Mouse (Mus musculus) retina, postnatal 7 days (tissue): ENCODE measurements at regions not wholly inside any gene's neighbourhood (a gene's known extent, or its start where the extent isn't known, plus 50 kb on each side); places are given as distances from the start of the nearest gene placed in this dataset.

Source experiments
- DNase-seq: peaks from one replicate; pipeline ENCODE4 v3.0.0-alpha.2; 2012; ENCODE audit warnings: low read depth, low spot score

GRCm38 (mm10) chr2:137827814-137828374, 428.5 kb upstream of the Btbd3 start:
- no peak for DNase-seq

- DNase-seq, result no peak
Measured at GRCm38 (mm10) chr2:137821344-137821916, 434.9 kb upstream of the Btbd3 start.

DNA sequence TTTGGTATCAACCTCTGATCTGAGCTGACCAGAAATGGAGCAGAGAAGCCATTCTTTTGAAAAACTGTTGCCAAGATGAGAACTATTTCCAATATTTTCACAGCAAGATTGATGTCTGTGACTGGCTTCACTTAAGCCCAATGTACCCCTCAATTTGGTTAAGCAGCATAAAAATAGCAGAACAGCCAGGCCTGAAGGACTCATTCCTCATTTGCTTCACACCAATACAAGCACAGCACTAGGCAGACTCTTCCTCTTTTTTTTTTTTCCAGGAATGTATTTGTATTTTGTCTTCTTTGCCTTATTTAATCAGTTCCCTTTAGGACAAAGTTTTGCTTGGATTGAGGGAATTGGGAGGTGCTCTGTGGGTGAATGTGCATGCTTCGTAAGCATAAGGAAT, 441.4 kb upstream of the Btbd3 start:
- DNase-seq, result no peak

DNA sequence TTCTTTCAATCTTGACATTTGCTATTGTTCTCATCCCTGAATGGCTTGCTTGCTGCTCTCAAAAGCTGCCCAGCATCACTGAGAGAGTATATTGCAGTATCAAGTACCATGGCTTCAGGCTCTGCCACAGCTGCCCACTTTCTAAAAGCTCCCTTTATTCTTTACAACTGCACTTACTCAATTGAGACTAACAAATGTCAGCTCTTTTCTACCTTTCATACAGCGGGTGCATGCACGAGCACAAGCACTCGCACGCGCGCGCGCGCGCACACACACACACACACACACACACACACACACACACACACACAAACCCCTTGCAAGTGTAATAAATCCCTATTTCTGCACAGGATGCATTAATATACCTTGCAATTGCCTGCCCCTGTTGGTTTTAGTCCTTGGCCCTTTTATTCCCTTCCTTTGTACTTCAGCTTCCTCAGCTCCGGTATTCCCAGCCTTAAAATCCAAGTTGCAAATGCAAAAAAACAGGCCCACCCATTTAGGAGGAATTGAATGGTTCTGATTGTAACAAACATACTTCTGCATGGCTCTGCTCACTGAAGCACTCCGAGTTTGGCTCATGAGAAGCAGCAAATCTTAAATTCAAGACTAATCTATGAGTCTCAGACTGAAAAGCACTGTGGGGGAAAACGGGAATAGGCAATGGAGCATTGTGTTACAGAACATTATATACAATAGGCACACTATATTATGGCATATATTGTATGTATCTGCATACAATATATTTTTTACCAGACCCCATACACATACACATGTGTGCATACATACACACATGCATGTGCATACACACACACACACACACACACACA, 447.7 kb upstream of the Btbd3 start:
- no peak for DNase-seq

DNA sequence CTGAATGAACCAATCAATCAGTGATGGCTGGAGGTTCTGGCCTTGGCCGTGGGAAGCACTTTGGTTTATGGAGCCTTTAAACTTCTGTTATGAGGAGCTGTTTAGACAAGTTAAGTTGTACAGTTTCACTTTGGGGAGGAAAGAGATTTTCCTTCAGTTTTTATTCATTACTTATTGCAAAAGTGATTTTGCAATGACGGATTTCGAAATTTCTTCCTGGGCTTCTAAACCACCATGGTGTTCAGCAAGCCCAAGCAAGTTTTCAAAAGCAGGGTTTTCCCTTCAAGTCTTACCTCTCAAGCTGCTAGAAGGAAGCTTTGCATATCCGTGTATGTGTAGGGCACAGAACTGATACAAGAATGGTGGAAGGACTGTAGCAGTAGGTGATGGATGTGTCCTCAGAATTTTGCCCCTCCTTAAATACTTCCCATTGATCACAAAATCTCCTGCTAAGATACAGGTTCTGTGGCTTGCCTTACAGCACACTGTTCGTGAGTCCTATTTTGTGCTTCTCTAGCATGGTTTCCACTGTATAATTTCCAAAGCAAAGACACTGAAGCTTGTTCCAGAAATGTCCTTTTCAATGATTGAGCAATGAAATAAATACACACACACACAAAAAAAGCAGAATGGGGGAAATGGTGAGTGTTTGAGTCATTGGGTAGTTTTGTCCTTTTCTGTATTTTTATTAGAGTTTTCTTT, 448.6 kb upstream of the Btbd3 start:
- DNase-seq, result no peak

GRCm38 (mm10) chr2:137794841-137795240, 461.5 kb upstream of the Btbd3 start:
- no peak for DNase-seq

DNA sequence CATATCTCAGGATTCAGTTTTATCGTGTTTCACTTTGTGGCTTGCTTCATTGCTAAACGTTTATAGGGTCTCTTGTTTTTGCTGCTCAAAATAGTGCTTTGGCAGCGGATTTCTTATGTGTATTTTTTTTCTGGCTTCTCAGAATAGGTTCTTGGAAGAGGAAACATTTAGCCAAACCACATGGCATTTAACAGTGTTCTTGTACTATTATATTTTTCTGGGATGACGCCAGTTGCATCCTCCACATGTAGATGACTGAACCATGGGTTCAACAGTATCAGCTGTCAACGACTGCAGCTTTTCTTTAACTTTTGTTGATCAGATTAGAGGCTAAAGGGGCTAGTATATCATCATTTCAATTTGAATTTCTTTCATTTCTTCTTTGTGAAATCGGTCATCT, 472.3 kb upstream of the Btbd3 start:
- DNase-seq, result no peak

- no peak for DNase-seq
Measured at GRCm38 (mm10) chr2:137777430-137777829, 478.9 kb upstream of the Btbd3 start.

DNA sequence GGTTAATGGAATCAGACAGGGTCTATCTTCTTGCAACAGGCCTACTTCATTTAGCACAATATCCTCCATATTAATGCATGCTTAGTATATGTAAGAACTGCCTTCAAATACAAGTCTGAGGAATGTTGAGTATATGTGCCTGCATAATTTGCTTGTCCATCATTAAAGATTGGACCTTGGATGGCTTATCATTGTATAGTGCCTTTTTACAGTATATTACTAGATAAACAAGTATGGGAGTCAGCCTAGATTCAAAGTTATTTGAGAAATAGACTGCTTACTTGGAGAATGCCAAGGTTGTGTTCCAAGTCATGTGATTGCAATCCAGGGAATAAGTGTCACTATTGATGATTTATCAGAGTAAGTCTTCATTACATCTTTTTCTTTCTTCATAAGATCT, 491.6 kb upstream of the Btbd3 start:
- no peak for DNase-seq

- no peak for DNase-seq
Measured at GRCm38 (mm10) chr2:137759455-137759854, 496.9 kb upstream of the Btbd3 start.

DNA sequence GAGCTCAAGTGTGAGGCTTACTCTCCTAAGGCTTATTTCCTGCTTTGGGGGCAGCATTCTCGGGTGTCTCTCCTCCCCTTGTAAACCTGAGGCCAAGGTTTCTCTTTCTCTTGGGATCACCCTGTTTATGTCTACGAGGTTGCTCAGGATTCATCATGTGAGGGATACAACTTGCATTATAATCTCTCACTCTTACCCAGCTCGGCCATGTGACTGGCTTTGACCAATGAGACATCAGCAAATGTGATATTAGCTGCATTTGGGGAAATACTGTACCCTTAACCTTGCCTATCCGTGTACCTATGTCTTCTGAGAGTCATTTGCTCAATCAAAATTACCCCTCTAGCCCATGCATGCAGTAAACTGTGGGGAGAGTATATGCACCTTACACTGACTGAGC, 498.0 kb upstream of the Btbd3 start:
- DNase-seq, result no peak

DNA sequence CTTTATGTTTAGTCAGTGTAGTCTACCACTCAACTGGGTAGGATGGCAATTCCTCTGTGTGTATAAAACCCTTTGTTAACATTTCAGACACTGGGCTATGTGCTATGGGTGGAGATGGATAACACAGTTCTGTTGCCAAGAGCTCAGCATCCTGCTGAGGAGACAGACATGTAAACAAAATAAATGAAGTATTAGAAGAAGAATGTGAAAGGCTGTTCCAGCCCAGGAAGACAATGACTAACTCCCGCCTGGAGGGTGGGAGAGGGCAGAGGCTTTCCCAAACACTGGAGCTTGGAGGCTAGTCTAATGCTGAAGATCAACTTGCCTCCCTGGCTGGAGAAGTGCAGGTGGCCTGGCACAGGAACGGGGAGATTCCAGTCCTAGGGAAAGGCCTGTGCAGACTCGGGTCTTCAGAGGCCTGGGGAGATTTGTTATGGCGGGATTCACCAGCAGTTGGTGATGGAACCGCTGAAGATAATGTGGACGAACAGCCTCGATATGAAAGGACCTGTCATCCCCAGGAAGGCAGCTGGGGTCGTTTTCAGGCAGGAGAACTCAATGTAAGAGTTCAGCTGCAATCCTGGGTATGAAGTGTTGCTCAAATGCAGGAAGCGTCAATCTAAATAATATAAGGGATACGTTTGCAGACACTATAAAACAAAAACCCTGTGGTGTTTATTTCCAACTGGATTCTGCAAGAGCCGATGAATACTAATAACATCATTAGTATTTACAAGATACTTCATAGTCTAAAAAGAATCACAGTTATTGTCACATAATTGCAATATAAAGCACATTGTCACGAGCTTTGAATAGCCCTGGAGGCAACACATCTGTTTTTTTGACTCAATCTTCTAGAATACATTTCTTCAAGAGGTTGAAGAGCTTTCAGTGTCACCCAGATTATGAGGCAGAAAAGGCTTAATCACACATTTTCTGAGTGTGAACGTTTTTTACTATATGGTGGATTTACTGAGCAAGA, 498.8 kb upstream of the Btbd3 start:
- no peak for DNase-seq

- no peak for DNase-seq
Measured at GRCm38 (mm10) chr2:137756220-137756619, 500.1 kb upstream of the Btbd3 start.

GRCm38 (mm10) chr2:137754481-137754880, 501.9 kb upstream of the Btbd3 start:
- no peak for DNase-seq

DNA sequence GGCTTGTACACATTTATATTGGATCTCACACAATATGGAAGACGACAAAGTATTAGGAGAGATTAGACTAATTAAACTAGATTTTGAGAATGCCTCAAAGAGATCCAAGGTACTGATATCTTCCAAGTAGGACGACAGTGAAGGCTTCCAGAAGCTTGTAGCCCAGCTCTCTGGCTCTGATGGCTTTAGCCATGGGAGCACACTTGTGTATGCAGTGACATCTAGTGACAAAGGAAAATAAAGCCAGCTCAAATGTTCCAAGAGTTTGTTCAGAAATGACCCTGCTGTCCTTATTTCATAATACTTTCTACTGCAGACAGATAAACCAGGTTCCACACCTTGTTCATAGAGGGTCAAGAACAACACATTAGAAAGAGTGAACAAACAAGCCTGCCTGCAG, 524.0 kb upstream of the Btbd3 start:
- peak; percentile 44 for DNase-seq

DNA sequence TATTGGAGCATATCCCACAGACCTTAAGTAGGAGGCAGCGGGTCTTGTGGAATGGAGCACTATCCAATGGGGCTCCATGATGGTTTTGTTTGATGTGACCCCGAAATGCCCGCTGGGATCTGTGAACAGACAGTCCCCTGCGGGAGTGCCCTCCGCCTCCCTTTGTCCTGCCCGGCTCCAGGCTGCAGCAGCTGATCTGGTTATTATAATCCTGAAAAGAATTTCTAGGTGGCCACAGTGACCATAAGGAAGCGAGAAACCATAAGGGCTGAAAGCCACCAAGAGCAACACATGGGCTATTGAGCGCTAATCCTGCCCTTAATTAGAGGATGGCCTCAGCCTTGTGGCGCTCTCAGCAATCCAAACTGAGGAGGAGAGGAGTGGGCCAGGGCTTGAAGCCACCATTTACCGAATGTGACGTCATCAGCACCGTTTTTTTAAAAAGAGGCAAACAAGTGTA, 525.9 kb upstream of the Btbd3 start:
- no peak for DNase-seq

GRCm38 (mm10) chr2:137729871-137730270, 526.5 kb upstream of the Btbd3 start:
- DNase-seq, result no peak

- DNase-seq, result no peak
Measured at GRCm38 (mm10) chr2:137729207-137729606, 527.2 kb upstream of the Btbd3 start.

- no peak for DNase-seq
Measured at GRCm38 (mm10) chr2:137723651-137724050, 532.7 kb upstream of the Btbd3 start.

GRCm38 (mm10) chr2:137721767-137722424, 534.5 kb upstream of the Btbd3 start:
- no peak for DNase-seq

DNA sequence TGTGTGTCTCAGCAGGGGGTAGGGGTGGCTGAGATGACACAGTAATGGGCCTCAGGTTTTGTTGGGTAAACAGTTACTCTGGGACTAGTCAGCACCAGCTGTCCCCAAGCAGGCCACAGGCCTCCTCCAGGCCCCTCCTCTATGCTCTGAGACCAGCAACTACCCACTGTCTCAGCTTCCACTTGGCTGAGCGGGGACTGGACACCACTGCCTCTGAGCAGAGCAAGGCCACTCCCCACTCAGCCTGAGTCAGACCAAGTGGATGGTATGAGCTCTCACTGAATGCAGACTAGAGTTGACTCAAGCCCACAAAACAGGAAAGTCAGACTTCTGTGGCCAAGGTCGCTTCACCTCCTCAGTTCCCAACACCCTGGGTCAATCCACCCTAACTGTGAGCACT, 540.5 kb upstream of the Btbd3 start:
- no peak for DNase-seq
